Mouse (Mus musculus): ENCODE data around the gene Stk31.

DNA sequence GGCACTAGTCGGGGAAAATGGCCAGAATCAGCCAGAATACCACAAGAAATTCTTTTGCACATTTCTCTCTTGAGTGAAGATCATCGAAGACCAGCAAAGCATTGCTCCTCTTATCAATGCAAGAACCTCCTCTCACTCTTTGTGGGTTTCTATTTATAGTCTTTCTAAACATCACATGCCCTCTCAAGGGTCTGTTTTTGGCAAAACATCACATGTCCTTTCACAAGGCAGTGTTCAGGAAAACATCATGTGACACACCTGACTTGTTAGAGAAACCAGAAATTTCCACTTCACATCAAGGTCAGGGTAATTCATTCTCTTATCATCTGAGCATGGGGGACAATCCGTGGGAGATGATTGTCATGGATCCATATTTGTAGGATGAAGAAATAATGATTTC, 40.8 kb upstream of the Stk31 start:
- no peak for TF ChIP-seq CTCF (conservative IDR thresholded peaks at IDR 0.05; ENCODE audit: low read length)
- no peak for TF ChIP-seq POU5F1 (IDR thresholded peaks at IDR 0.05; ENCODE audit: borderline replicate concordance, low read length)
- TF ChIP-seq NANOG (IDR thresholded peaks at IDR 0.05; ENCODE audit: borderline replicate concordance, low read length), result no peak
